Mouse (Mus musculus) heart, postnatal 14 days (tissue): ENCODE data around the gene Mob3a. TPM values are rescaled to one million over a fixed set of nuclear protein-coding genes. Genes with fewer than 3 reads are reported as not detected.

Source experiments
- DNase-seq, 2 experiments: peaks; one replicate each; pipeline ENCODE4 v3.0.0; 2021 to 2022
- intact Hi-C: fragments of 180-260 bp; cut with DNase I; formaldehyde crosslinking; loops from one replicate; pipeline ENCODE4 v1.15.1; 2025
- total RNA-seq, 2 experiments: library from RNA; stranded (reverse); gene quantifications; 2 replicates each; pipeline ENCODE4 v1.2.3; 2021

Gene Mob3a
- total RNA-seq, 2 experiments from 2014 or later = 7.0 to 11.4 TPM

DNA sequence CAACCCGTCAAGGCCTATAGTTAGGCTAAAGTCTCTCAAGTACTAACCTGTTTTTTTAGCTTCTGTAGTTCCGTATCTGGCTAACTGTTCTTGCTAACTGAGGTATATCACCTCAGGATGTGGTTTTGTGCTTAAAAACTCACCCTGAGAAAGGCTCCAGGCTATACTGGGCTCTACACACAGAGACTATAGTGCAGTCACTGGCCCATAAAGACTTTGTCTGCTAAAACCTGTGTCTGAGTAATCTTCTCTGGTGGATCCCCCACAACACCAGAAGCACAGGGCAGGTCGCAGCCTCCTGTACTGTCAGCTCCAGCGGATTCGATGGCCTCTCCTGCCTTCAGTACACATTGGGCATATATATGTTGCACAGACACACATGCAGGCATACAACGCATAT lies 19.8 kb downstream of the Mob3a start:
- intact Hi-C loops = no loop called here
- no peak for DNase-seq

GRCm38 (mm10) chr10:80680260-80680696 lies 21.5 kb downstream of the Mob3a start:
- no peak for DNase-seq
- intact Hi-C loops = no loop called here

DNA sequence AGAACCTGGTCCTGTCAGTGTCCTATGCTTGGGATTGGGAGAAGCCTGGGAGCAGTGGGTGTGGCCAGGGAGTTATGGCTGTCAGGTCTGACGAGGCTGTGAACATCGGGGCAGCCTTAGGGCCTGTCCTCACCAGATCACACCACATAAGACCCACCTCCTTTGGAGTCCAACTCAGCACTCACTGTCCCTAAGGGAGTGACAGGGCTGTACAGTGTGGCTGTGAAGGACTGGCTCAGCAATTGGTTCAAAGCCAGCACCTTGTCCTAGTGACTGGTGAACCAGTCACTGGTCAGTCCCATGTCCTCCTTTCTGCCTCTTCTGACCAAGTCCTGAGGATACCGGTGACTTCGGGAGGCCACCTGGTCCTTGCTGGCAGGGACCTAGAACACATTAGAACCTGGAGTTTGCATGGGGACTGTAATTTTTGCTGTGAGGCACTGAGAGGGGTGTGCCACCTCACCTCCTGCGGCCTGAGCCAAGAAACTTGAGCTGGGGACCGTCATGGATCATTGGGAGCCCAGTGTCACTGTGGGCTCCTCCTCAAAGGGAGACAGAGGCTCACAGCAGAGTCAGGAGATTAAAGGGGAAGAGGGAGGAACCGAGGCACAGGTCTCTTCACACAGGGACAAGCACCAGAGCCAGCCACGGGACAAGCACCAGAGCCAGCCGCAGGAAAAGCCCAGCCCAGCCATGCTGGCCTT lies 22.1 kb downstream of the Mob3a start:
- intact Hi-C loops = no loop called here
- no peak for DNase-seq

DNA sequence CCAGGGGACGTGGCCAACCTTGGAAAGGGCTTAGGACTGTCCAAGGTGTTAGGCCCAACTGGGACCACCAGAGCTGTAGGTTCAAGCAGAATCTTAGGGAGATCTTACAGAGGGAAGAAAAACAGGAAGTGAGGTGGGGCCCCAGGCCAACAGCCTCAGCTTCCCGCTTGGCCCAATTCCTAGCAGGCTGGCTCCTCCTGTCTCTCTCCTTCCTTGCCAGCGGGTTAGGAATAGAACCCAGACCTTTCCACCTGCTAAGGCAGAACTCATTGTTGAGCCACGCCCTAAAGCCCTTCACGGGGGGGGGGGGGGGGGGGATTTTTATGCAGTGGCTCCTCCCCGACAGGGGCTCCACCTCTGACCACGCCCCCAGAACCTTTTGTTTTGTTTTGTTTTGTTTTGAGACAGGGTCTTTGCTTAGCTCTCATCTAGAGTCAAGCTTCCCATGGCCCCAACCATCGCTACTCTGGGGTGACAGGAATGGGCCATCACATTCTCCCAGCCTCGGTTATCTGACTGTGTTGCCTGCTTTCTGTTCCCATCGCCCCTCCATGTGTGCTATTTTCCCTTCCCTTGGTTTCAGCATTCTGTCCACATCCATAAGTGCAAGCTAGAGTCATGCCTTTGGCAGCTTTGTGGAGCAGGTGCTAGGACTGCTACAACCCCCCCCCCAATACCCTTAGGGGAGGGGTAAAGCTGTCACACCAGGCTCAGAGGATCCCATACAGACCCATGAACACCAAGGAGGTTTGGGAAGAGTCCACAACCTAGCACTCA lies 23.0 kb downstream of the Mob3a start:
- DNase-seq = peak; percentile 59 to 66

GRCm38 (mm10) chr10:80677942-80678436 lies 23.8 kb downstream of the Mob3a start, which contains the start of gene Mknk2:
TSS of gene Mknk2 (minus strand) at chr10:80678112.
- intact Hi-C loops = no loop called here
- peak; percentile 95 to 96 for DNase-seq

More for the DNA sequence above, 23.0 kb downstream of the Mob3a start:
- intact Hi-C loops = no loop called here

DNA sequence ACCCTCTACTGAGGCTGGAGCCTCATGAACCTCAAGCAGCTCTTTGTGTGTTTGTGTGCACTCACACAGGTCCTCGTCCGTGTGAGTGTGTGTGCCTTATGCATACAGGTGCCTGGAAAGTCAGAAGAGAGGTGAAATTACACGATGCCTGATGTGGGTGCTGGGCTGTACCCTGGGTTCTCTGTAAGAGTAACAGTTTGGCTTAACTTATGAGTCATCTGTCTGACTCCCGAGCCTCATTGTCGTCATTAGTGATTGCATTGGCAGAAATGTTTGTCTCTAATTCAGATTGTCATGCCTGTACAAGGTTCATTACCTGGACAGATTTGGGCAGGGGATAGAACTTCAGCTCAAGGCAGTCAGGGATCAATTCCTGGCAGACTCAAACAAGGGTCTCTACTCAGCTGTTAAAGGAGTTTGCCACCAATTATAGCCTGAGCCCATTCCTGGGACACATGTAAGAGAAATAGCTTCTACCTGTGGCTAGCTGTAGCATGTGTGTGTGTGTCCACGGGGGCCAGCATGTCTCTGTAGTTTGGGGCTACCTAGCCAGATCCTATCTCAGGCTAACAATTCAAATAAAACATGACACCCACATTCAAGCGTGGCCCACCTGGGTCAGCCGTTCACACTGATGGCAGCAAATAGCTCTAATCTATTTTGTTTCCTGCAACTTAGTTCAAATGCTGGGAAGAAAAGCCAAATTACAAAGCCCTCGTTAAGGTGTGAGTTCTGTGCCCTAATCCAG lies 24.5 kb downstream of the Mob3a start:
- DNase-seq = no peak
- intact Hi-C loops = no loop called here

- peak; percentile 99 to 100 for DNase-seq
- intact Hi-C loops = no loop called here
These were observed 25.4 kb downstream of the Mob3a start for GRCm38 (mm10) chr10:80676198-80676928.

DNA sequence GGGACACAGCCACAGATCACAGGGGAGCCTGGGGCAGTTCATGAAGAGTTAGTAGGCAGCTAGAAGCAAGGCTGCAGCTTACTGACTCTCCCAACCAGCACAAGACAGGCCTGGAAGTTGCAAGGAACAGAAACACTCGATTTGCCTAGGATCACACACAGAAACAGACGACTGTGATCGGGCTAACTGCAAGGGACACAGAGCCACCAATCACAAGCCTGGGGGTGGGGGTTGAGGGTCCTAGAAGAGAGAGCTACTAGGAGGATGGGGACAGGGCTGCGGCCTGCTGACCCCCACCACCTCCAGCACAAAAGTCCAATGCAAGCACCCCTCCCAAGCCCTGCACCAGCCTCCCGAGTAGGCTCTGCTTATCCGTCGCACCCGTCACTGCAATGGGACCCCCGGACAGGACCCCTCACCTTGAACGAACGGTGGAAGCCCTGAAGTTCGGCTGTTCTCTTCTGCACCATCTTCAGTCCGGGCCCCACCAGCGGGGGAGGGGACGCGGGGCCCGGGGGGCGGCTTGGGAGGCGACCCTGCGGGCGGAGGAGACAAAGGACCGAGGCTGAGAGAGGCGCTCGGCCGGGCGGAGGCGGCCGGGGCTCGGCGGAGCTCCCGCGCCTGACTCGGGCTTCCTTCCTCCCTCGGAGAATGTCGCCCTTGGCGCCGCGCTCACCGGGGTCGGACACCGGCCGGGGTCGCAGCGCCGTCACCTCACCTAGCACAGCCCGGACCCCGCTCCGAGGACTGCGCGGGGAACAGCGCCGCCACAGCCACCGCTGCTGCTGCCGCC lies 26.2 kb downstream of the Mob3a start:
- DNase-seq = no peak
- intact Hi-C loops = loop anchor here (2.0 kb wide), 1 partner anchor 15 kb away; no protein-coding TSS in a partner anchor

DNA sequence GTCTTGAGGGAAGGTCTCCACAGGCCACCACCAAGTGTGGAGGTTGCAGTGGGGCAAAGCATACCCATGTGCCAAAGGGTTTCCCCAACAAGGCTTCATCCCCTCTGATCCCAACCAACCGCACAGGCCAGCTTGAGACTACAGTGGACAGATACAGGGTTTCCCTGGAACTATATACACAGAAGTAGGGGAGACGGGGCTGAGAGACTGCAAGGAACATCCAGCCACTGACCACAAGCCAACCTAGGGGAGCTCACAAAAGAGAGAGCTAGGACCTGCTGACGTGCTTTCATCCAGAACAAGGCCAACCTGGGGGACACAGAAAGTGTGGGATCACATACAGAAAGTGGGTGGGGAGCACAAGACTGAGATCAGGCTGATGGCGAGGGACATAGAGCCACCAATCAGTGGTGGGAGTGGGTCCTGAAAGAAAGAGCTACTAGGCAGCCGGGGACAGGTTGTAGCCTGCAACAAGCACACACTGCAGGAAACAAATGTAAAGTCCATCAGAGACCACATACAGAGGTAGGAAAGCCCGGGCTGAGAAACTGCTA lies 26.8 kb downstream of the Mob3a start:
- intact Hi-C loops = loop anchor here (2.0 kb wide), 1 partner anchor 14 kb away; no protein-coding TSS in a partner anchor
- no peak for DNase-seq

GRCm38 (mm10) chr10:80674161-80674711 lies 27.5 kb downstream of the Mob3a start:
- intact Hi-C loops = loop anchor here (2.0 kb wide), 1 partner anchor 13 kb away; no protein-coding TSS in a partner anchor

GRCm38 (mm10) chr10:80673690-80674089 lies 28.1 kb downstream of the Mob3a start:
- intact Hi-C loops = loop anchor here (2.0 kb wide), 1 partner anchor 13 kb away; no protein-coding TSS in a partner anchor
- no peak for DNase-seq

More at GRCm38 (mm10) chr10:80674161-80674711, 27.5 kb downstream of the Mob3a start:
- DNase-seq = peak; percentile 71

DNA sequence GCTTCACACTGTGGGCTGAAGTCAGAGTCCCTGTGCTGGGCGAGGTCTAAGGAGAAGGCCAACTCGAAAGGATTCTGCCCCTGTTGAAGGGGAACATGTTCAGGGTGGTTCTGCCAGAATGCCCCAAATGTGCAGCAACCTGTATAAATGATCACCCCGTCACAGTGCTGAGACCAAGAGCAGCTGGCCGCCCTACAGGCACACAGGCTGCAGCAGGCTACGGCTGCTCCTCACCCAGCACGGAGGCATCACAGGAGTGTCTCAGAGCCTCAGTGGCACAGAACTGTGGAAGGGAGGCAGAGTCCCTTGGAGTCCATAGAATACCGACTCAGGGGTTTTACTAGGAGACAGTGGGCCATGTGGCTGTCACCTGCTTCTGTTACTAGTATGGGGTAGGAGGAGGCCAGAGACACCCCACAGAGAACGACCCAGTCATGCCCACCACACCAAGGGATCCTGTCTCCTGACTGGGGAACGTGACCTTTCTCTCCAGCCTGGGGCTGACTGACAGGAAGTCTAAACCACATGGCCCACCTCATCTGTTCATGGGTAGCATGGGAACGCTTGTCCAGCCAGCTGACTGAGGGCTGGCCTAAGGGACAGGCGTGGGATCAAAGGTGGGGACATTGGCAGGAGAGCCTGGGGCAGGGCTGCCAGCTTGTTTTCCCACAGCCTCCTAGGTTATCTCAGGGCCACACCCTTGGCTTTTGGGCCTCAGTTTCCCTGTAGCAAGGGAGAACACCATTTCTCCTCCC lies 29.7 kb downstream of the Mob3a start:
- no peak for DNase-seq
- intact Hi-C loops = no loop called here

- DNase-seq = no peak
- intact Hi-C loops = no loop called here
These were observed 30.5 kb downstream of the Mob3a start for GRCm38 (mm10) chr10:80671251-80671650.

DNA sequence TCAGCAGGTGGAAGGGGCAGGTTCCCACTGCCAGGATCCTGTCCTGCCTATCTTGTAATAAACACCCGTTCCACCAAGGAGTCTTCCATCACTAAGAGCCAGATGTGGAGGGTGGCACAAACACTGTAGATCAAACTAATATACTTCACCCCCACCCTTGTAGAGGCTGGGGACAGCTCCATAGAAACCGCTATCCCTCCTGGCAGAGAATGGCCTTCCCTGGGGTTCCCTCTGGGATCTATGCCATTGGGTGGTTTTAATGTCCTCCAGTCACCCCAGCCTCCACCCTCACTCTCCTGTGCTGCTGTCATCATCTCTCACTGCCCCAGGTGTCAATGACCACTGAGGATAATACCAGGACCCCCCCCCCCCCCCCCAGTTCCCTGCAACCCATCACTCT lies 31.2 kb downstream of the Mob3a start:
- intact Hi-C loops = no loop called here
- no peak for DNase-seq

DNA sequence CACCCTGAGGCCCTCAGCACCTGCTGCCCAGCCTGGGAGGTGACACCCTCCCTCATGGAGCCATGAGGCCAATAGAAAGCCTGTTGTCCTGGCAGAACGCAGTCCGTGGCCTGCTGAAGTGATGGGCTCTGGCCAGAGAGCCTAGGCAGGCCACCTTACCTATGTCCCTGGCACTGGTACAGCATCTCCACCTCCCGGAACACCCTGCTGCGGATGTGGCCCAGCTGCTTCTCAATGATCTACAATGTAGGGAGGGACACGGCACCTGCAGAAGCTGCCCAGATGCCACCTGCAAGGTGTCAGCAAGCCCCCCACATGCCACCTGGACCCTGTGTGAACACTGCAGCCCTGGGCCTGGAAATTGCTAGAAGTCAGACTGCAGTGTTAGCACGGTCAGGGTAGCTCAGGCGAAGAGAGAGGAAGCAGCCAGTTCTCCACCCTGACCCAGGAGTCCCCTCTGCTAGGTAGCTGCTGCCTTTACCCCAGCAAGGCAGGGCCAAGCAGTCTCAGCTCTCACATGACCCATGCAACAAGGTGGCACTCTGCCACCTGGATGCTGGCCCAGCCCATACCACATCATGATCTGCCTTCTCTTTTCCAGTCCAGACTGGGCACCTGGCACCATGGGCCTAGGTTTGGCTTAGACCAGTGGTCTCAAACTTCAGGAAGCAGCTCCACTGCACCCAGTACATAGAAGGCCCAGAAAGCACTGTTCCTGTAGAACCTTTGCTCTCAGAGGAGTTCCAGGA lies 31.9 kb downstream of the Mob3a start:
- DNase-seq = peak; percentile 78 to 84

DNA sequence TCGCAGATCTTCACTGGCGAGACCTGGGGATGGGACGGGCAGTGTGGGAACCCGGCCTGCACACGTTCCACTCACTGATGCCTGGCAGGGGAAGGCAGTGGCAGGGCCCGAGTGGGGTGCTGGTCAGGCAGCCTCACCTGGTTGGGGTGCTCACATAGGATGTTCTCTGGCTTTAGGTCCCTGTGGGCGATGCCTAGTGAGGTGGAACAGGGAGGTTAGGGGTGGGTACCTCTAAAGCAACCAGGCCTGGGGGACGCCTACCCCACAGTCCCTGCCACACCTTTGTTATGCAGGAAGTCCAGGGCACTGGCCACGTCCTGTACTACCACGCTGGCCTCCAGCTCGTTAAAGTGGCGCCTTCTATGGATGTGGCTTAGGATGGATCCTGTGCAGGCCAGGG lies 32.8 kb downstream of the Mob3a start:
- no peak for DNase-seq
- intact Hi-C loops = no loop called here

More for the DNA sequence above, 31.9 kb downstream of the Mob3a start:
- intact Hi-C loops = no loop called here

DNA sequence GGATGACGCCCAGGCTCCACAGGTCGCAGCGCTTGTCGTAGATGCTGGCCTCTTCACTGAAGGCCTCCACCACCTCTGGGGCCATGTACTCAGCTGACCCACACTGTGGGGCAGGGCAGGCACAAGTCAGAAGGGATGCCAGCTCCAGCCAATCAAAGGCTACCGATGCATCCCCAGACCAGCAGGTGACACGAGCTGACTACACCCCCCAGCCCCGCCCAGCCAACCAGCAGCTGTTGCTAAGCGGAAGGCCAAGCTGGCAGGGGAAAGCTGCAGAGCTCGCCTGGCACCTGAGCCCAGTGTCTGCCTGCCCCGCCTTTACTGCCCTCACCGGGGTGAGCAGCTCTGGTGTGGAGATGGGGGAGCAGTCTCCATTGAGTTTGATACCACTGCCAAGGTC lies 33.2 kb downstream of the Mob3a start:
- intact Hi-C loops = no loop called here
- DNase-seq = peak in 1 of 2 experiments; percentile 58
